Mouse (Mus musculus) retina, embryonic 14.5 days (tissue): ENCODE data around the gene Chst3.
"Not testable (repeated sequence)": the region's sequence is repeated elsewhere in the genome, so short reads cannot be mapped to it uniquely, and the experiment has no call there.

Experiments used
- DNase-seq: peaks from one replicate; pipeline ENCODE4 v3.0.0-alpha.2; 2015; ENCODE audit warnings: low spot score

Chst3 gene

DNA sequence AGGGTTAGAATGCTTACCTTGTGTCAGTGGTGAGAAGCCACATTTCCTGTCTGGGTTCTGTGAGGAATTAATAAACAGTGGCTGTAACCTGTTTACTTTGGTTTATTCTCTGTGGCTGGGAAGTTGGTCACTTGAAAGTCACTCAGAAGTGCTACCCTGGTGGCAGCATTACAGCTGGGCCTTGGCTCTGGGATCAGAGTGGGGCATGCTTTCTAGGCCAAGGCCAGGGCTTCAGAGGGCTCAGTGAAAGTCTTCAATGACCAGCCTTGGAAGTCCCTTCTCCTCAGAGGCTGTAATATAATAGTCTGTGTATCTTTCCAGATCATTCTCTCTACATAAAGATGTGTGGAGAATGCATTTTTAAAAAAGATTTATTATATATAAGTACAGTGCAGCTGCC, 63.0 kb downstream of the Chst3 start:
- DNase-seq = no peak

DNA sequence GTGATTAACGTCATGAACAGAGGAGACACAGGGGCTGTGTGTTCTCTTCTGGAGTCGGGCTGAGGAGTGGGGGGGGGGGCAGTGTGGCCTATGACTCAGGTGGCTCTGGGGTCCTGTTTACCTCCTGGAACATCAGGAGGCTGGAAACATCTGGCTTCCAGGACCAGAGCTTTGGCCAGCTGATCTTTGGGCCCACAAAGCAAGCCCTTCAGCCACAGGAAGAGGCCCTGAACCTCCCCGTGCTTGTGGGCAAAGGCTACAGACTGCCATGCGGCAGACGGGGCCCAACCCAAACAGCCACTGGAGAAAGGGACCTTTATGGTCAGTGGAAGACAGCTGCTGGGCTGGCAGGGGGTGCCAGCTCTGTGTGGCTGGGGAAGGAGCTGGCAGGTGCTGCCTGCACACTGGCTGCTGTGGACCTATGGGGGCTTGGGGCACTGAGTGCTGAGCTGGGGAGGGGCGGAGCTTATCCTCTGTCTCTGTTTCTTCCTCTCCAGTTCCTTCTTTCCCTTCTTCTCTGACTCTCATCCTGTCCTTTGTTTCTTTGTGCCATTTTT, 67.9 kb downstream of the Chst3 start:
- no peak for DNase-seq

DNA sequence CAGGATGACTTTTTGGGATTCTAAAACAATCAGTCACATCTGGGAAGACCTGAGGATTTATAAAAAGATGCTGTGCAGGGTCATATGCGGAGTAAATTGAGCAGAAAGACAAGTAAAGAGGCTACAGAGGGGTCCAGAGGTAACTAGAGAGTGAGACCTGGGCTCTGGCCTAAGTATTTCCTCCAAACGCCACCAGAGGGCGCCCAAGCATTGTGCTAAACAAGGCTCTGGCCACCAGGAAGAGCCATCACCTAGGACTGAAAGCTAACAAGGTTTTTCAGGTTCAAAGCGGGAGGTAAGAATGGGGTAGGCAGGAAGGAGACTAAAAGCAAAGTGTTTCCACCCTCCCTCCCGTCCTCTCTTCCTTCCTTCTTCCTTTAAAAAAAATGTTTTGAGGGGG, 71.0 kb downstream of the Chst3 start:
- DNase-seq = peak; percentile 94

GRCm38 (mm10) chr10:60147510-60148047, 71.5 kb downstream of the Chst3 start:
- not testable (repeated sequence) for DNase-seq

- no peak for DNase-seq
Measured at GRCm38 (mm10) chr10:60141656-60142160, 77.4 kb downstream of the Chst3 start.

DNA sequence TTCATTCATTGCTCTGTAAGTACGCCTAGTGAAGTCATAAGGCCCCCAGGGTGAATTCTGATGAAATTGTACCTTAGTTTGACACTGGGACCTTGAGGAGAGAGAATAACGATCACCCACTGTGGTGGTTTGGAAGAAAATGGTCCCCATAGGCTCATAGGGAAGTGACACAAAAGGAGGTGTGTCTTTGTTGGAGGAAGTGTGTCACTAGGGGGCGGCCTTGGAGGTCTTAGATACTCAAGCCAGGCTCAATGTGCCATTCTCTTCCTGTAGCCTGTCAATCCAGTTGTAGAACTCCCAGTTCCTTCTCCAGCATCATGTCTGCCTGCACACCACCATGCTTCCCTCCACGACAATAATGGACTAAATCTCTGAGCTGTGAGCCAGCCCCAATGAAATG, 78.3 kb downstream of the Chst3 start:
- no peak for DNase-seq

DNA sequence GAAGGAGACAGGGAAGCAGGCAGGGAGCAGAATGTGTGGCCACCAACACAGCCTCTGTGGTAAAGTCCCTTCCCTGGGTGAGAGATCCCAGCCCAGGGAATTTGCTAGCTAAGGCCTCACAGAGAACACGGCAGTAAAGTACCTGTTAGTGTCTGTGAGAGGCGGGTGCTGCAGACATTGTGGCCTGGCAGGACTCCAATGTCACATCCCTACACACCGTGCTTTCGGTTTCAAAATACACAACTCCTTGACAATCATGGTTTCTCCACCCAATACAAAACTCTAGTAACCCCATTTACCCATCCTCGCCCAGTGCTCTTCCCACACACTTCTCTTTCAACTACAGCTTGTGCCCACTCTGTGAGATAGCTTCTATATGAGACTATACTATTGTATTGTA, 80.4 kb downstream of the Chst3 start:
- DNase-seq = no peak

DNA sequence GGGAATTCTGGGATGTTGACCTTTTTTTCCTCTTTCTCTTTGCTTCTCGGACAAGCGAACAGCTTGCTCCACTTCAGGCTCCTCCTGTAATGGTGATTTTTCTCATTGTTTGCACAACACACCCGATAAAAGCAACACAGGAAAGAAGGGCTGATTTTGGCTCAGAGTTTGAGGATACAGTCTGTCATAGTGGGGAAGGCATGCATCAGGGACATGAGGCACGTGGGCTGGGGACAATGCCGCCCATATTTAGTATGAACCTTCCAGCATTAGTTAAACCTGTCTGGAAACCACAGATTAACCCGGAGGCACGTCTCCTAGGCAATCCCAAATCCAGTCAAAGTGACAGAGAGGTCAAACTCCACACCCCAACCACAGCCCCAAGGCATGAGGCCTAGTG, 82.1 kb downstream of the Chst3 start:
- DNase-seq = no peak

GRCm38 (mm10) chr10:60136010-60136409, 83.0 kb downstream of the Chst3 start:
- DNase-seq = not testable (repeated sequence)

GRCm38 (mm10) chr10:60134201-60134600, 84.9 kb downstream of the Chst3 start:
- DNase-seq = no peak

- DNase-seq = no peak
Measured at GRCm38 (mm10) chr10:60133501-60133900, 85.6 kb downstream of the Chst3 start.
